Mouse (Mus musculus) olfactory bulb, adult 2 months (tissue): ENCODE measurements around the gene Gpm6a. TPM values are rescaled to one million over a fixed set of nuclear protein-coding genes. Genes with fewer than 3 reads are reported as not detected.
A peak's percentile ranks its signal among the peaks of the same experiment; 100 is the strongest.

Source experiments
- H3K27ac ChIP-seq: fragments of 200-500 bp; 2 replicates; pipeline ENCODE4 v1.5.1; 2012; ENCODE audit warnings: low read depth, low read length; ENCODE audit not compliant: insufficient read depth
- H3K4me1 ChIP-seq: fragments of 200-500 bp; 2 replicates; pipeline ENCODE4 v1.6.1; 2012; ENCODE audit warnings: low read length; ENCODE audit not compliant: control insufficient read depth, insufficient read depth
- H3K4me3 ChIP-seq: fragments of 200-500 bp; 2 replicates; pipeline ENCODE4 v1.5.1; 2012; ENCODE audit warnings: mild to moderate bottlenecking, low read depth, low read length, moderate library complexity; ENCODE audit not compliant: insufficient read depth
- CTCF ChIP-seq: fragments of 200-500 bp; IDR thresholded peaks from 2 replicates; pipeline ENCODE4 v1.5.1; 2012; ENCODE audit warnings: low read depth, mild to moderate bottlenecking, low read length, moderate library complexity; ENCODE audit not compliant: insufficient read depth
- POLR2A ChIP-seq: fragments of 200-500 bp; IDR thresholded peaks from 2 replicates; pipeline ENCODE4 v1.6.1; 2012; ENCODE audit warnings: mild to moderate bottlenecking, low read depth, low read length, moderate library complexity; ENCODE audit not compliant: insufficient read depth
- WGBS: fragments of 180-500 bp; shearing (Covaris S2); methylation state at CpG from one replicate; pipeline ENCODE4 v1.1.7; 2018; 5-methylcytosine and 5-hydroxymethylcytosine counted together
- polyA plus RNA-seq: library from polyadenylated mRNA; stranded (reverse); fragments of >200 nt; gene quantifications from 2 replicates; pipeline ENCODE4 v1.2.4, GENCODE M21; 2012; ENCODE audit warnings: low replicate concordance; ENCODE audit not compliant: missing spikeins, insufficient read depth, insufficient read length

The Gpm6a gene
- polyA plus RNA-seq, 1 experiment = 126 TPM

DNA sequence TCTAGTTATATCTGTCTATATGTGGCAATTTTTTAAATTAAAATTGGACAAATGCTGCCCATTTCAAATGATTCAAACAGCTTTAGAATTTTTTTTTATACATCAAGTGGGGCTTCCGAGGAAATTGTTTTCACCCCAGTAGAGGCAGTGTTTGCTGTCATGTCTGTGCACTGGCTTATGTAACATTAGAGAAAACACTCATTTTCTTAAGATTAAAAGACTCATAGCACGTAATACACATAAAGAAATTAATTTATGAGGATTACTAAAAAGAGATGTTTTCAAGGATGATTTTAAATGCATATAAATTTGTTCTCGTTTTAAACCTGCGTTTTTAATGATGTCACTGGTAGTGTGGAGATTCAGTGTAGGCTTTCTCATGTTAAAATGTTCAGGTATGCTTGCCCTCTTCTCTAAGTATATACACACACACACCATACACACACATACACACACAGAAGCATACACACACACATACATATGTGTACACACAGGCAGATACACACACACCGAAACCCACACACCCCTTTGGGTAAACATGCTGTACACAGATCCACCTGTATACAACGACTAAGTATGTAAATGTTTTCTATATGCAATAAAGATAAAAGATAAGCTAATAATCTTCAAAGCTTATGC, 1.4 kb downstream of the Gpm6a start:
- Histone ChIP-seq H3K27ac (no peak overlapping the region), H3K4me1 (no peaks in the 10 kb centered on the region), H3K4me3 (peak overlapping the region; percentile 10; the same call in 1 of the 2 replicates)
- TF ChIP-seq CTCF = no peak
- TF ChIP-seq POLR2A = no peak
- WGBS = 14% methylated on average over 6 of the region's 6 CpGs

DNA sequence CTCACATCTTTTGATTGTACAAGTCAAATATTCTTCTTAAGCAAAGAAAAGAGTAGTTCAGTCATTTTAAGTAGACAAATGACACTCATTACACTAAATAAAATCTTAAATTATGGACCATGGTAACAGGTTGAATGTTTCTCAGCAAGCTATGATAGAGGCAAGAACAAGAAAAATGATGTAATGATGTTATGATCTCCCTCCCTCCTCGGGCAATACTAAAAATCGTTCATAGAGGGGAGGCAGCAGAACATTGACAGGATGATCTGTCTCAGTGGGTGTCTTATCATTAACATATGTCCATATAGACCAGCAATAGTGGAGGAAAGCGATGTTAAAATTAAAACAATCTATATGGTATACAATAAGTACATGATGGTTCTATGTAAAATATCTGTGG, 2.1 kb downstream of the Gpm6a start:
- Histone ChIP-seq H3K4me1 (no peaks in the 10 kb centered on the region), H3K27ac (no peak overlapping the region), H3K4me3 (no peak overlapping the region)
- WGBS = 19% methylated on average over 3 of the region's 3 CpGs
- no peak for TF ChIP-seq CTCF
- no peak for TF ChIP-seq POLR2A

DNA sequence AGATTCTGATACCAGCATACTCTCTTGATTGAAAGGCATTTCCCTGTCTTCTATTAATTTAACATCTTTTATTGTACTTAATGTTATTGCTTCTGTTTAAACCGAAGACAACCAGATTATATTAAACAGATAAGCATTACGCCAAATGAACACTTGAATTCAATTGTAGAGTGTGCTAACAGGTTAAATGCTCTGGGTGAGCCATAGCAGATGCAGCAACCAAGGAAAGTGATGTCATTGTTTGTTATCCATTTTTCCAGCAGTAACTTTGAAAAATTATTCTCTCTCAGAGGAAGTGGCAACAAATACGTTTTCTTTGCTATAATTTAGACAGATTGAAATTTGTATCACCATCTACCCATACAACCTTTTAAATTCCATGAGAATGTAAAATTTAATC, 2.9 kb downstream of the Gpm6a start:
- H3K4me1 ChIP-seq = no peaks in the 10 kb centered on the region
- no peak overlapping the region for H3K4me3 ChIP-seq
- no peak for TF ChIP-seq POLR2A
- H3K27ac ChIP-seq = no peak overlapping the region
- WGBS = 15% methylated on average over 3 of the region's 3 CpGs

DNA sequence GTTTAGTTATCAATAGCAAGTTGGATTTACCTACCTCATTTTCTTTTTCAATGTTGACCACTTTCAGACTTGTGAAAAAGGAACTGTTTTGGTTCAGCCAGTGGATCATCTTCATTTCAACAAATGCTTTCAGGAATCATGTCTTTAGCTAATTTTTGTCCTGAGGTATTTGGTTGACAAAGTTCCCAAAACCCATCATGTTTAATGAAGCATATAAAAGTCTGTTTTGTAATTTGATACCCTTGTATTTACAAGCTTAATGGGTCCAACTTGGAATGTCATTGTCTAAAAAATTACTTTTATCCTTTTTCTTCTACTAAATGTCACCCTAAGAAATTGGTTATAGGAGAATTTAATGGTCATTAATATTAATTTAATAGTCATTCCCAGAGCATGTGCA, 6.9 kb downstream of the Gpm6a start:
- Histone ChIP-seq H3K27ac (no peak overlapping the region), H3K4me1 (no peaks in the 10 kb centered on the region), H3K4me3 (no peak overlapping the region)
- TF ChIP-seq POLR2A (no peak), CTCF (no peak)

DNA sequence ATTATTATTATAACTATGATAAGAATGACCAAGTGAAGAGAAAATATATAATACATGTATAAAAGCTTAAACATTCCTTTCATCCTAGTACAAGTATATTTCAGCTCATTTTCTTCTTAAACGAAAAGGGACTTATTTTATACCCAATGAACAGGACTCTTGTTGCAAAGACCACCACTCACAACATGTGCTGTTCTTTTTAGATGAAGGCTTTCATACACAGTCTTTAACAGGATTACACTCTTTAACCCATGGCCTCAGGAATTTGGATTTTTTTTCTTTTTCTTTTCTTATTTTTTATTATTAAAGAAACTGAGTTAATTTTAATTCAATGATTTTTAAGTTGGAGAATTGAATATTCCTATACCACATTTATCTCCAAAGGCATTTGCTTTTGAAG, 20.4 kb downstream of the Gpm6a start:
- no peak for TF ChIP-seq CTCF
- no peak for TF ChIP-seq POLR2A
- no peak overlapping the region for H3K27ac ChIP-seq
- H3K4me3 ChIP-seq = no peak overlapping the region
- WGBS = 25% methylated on average over 1 of the region's 1 CpGs
- H3K4me1 ChIP-seq = no peaks in the 10 kb centered on the region

DNA sequence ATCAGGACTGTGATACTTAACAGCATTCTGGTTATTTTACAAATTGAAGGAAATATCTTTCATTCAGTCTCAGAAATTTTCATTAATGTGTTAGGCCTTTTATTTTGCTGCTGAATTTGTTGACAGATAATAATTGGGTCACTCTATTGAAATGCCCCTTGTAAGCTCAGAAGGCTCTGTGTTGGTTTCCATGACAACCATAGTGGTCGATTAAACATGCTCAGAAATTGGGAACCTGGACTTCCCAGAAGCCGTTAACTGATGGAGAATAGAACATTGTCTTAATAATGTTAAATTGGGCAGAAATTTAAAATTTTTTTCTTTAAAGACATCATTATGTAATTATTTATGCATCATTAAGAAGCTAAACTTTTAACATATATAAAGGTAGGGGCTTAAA, 20.9 kb downstream of the Gpm6a start:
- H3K4me3 ChIP-seq = no peak overlapping the region
- H3K4me1 ChIP-seq = no peaks in the 10 kb centered on the region
- WGBS = 15% methylated on average over 2 of the region's 2 CpGs
- no peak overlapping the region for H3K27ac ChIP-seq
- TF ChIP-seq POLR2A (no peak), CTCF (no peak)

DNA sequence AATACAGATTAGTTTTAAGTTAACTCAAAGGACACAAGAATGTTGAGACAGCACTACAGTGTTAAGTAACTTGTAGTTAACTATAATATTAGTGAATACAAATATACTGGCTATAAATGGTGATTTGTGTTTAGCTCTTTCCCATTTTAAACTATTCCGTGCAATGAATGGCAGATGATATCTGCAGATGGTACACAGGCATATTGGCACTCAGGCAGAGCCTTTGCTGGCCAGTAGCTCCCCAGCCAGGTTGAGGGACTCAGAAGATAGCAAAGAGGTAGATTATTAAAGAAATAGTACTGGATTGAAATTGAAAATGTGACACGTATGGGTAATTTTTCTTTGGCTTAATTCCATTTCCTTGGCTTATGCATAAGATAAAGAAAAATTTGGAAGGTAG, 21.3 kb downstream of the Gpm6a start:
- Histone ChIP-seq H3K4me1 (no peaks in the 10 kb centered on the region), H3K27ac (no peak overlapping the region), H3K4me3 (no peak overlapping the region)
- WGBS = 45% methylated on average over 2 of the region's 2 CpGs
- no peak for TF ChIP-seq CTCF
- TF ChIP-seq POLR2A = no peak

DNA sequence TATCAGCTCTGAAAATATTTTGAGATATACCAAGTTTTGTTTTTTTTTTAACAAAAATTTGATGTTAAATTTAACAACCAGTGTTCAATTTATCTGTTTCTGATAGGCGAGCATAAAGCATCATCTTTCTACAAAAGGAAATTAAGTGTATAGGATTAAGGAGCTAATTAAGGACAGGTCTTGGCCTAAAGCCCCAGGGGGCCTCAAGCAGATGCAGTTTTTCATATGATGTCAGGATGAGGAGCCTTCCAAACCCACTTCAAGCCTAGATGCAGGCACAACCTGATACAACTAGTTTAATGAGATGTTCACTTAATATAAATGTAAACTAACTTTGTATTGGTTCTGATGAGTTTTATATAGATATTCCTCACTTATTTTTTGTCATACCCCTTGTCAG, 22.0 kb downstream of the Gpm6a start:
- WGBS = 66% methylated on average over 1 of the region's 1 CpGs
- TF ChIP-seq CTCF = no peak
- no peak for TF ChIP-seq POLR2A
- Histone ChIP-seq H3K27ac (no peak overlapping the region), H3K4me3 (no peak overlapping the region), H3K4me1 (no peaks in the 10 kb centered on the region)

DNA sequence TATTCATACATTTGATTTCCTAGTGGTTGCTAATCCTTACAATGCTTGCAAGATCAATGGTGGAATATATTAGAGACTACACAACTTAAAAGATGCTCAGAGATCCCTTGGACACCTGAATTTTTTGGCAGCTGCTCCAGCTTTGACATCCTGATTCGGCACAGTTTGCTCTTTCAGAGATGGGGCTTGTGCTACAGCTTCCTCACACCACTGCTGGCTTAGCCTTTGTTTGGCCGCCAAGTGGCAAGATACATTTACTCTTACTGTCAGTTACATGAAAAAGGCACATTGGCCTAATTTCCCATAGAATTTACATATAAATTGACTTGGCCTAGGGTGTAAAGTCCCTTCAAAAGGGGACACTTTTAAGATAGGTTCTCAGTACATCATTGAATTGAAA, 32.1 kb downstream of the Gpm6a start:
- WGBS = 44% methylated on average over 2 of the region's 2 CpGs
- H3K4me3 ChIP-seq = no peak overlapping the region
- TF ChIP-seq POLR2A = no peak
- TF ChIP-seq CTCF = no peak
- peaks cover 2% of the 10 kb centered on the region; the same call in 1 of the 2 replicates for H3K4me1 ChIP-seq
- no peak overlapping the region for H3K27ac ChIP-seq

DNA sequence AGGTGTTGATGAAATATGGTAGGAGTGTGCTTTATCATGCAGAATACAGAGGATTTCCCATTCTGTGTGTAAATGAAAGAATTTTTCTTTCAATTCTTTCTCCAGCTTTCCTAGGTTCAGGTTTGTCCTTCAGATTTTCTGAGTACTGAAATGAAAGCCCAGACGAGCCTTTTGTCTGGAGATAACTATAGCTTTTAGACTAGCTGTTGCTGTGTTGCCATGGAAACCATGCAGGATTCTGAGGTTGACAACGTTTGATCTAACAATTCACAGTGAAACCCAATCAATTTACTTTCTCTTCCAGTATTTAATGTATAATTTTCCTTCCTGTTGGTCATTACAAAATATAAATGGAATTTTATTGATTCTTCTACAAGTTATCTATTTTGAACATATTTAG, 34.5 kb downstream of the Gpm6a start:
- H3K4me1 ChIP-seq = peaks cover 2% of the 10 kb centered on the region; the same call in 1 of the 2 replicates
- H3K27ac ChIP-seq = no peak overlapping the region
- H3K4me3 ChIP-seq = no peak overlapping the region
- TF ChIP-seq POLR2A = no peak
- TF ChIP-seq CTCF = no peak
- 11% methylated on average over 2 of the region's 2 CpGs for whole genome bisulfite sequencing
